Mouse (Mus musculus) neural tube, embryonic 13.5 days (tissue): ENCODE measurements at regions not wholly inside any gene's neighbourhood (a gene's known extent, or its start where the extent isn't known, plus 50 kb on each side); places are given as distances from the start of the nearest gene placed in this dataset. TPM values are rescaled to one million over a fixed set of nuclear protein-coding genes. Genes with fewer than 3 reads are reported as not detected.
A peak's percentile ranks its signal among the peaks of the same experiment; 100 is the strongest.

Experiments used
- ATAC-seq: fragments of 200-750 bp; cut with Nextera tagmentation; 2 replicates; pipeline ENCODE4 v1.8.0; 2017; ENCODE audit warnings: low read depth, mild to moderate bottlenecking, moderate TSS enrichment, moderate library complexity
- H3K27ac ChIP-seq: fragments of 300-500 bp; sonication (generic); replicated peaks from 2 replicates; pipeline ENCODE4 v1.5.1; 2015; ENCODE audit warnings: moderate library complexity, mild to moderate bottlenecking, inconsistent platforms
- H3K27me3 ChIP-seq: fragments of 300-500 bp; sonication (generic); 2 replicates; pipeline ENCODE4 v1.6.1; 2015; ENCODE audit warnings: mild to moderate bottlenecking, inconsistent platforms
- H3K36me3 ChIP-seq: fragments of 300-500 bp; sonication (generic); 2 replicates; pipeline ENCODE4 v1.6.1; 2015; ENCODE audit warnings: mild to moderate bottlenecking, inconsistent platforms
- H3K4me1 ChIP-seq: fragments of 300-500 bp; sonication (generic); replicated peaks from 2 replicates; pipeline ENCODE4 v1.6.1; 2015; ENCODE audit warnings: inconsistent platforms
- H3K4me2 ChIP-seq: fragments of 300-500 bp; sonication (generic); 2 replicates; pipeline ENCODE4 v1.6.1; 2015; ENCODE audit warnings: inconsistent platforms, mild to moderate bottlenecking, moderate library complexity
- H3K4me3 ChIP-seq: fragments of 300-500 bp; sonication (generic); 2 replicates; pipeline ENCODE4 v1.5.1; 2015; ENCODE audit warnings: mild to moderate bottlenecking, inconsistent platforms
- H3K9ac ChIP-seq: fragments of 300-500 bp; sonication (generic); 2 replicates; pipeline ENCODE4 v1.6.1; 2015; ENCODE audit warnings: moderate library complexity, mild to moderate bottlenecking, inconsistent platforms
- H3K9me3 ChIP-seq: fragments of 300-500 bp; sonication (generic); 2 replicates; pipeline ENCODE4 v1.6.1; 2016; ENCODE audit warnings: inconsistent platforms
- WGBS: fragments of 180-500 bp; shearing (Covaris S2); methylation state at CpG from one replicate; pipeline ENCODE4 v1.1.7; 2015; 5-methylcytosine and 5-hydroxymethylcytosine counted together
- microRNA-seq: library from miRNA; unstranded; fragments of <30 nt; microRNA quantifications from one replicate; pipeline ENCODE4, GENCODE M21; 2016

DNA sequence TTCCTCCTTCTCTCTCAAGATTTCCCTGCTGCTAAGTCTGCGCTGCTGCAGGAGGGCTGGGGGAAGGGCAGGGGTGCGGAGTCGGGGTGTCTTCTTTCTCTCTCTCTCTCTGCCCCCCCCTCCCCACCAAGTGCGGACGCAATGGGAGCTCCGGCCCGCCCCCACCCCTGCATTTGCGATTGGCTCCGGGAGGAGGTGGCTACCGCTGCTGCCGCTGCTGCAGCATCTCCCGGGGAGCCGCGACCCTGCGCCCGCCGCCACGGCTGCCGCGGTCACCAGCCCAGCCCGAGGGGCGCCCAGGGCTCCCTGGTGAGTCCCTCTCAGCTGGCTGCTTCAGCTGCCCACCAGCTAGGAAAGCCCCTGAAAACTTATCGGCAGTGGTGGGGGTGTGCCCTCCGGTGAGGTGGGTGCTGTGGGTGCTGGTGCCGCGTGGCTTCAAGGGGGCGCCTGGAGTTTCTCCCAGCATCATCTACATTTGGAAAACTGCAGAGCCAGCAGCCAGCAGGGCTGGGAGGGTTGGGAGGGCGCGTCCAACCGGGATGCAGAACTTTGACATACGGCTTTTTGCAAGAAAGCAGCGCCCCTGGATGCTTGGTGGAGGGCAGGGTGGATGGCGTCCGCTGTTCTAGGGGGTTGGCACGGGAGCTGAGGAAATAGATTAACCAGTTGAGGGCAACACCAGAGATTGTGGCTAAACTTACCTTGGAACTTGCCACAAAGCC lies 51.6 kb upstream of the Gata5 start:
- ATAC-seq = peak; percentile 70
- Histone ChIP-seq H3K9me3 (no peaks in the 10 kb centered on the region), H3K4me2 (peak overlapping the region; percentile 81), H3K4me3 (peak overlapping the region; percentile 50), H3K36me3 (no peaks in the 10 kb centered on the region), H3K27ac (0 out of 2 replicates have a peak overlapping the region, but pooled peaks have one; percentile 28), H3K4me1 (peaks cover 17% of the 10 kb centered on the region), H3K27me3 (peaks cover 55% of the 10 kb centered on the region), H3K9ac (peak overlapping the region; percentile 68)
- WGBS = under 1% methylated on average over 33 of the region's 35 CpGs

- WGBS = 4% methylated on average over 26 of the region's 26 CpGs
- Histone ChIP-seq H3K9ac (peak overlapping the region; percentile 68), H3K36me3 (no peaks in the 10 kb centered on the region), H3K4me2 (peak overlapping the region; percentile 81), H3K9me3 (no peaks in the 10 kb centered on the region), H3K4me1 (peaks cover 17% of the 10 kb centered on the region), H3K27ac (peak overlapping the region; percentile 33; the same call in 1 of the 2 replicates), H3K27me3 (peaks cover 55% of the 10 kb centered on the region), H3K4me3 (peak overlapping the region; percentile 50)
- peak; percentile 61 for ATAC-seq
Measured at GRCm38 (mm10) chr2:180385231-180385895, 50.9 kb upstream of the Gata5 start.

Small RNA genes lying in the stretch of these regions (microRNA-seq; reads per million reads assigned to microRNA genes)
- not detected for gene Mir133a-2
- 0.44 reads per million for gene Mir1a-1
